Mouse (Mus musculus) stomach, embryonic 15.5 days (tissue): ENCODE measurements around the gene Plekha6. TPM values are rescaled to one million over a fixed set of nuclear protein-coding genes. Genes with fewer than 3 reads are reported as not detected.
A peak's percentile ranks its signal among the peaks of the same experiment; 100 is the strongest.

Experiments used
- ATAC-seq: fragments of 200-750 bp; cut with Nextera tagmentation; 2 replicates; pipeline ENCODE4 v1.8.0; 2017; ENCODE audit warnings: low read depth, moderate number of reproducible peaks, moderate TSS enrichment; ENCODE audit not compliant: insufficient read depth, low FRiP score
- H3K27ac ChIP-seq: fragments of 300-500 bp; sonication (generic); 2 replicates; pipeline ENCODE4 v1.5.1; 2015; ENCODE audit warnings: mild to moderate bottlenecking, inconsistent platforms
- H3K27me3 ChIP-seq: fragments of 300-500 bp; sonication (generic); replicated peaks from 2 replicates; pipeline ENCODE4 v1.6.1; 2015; ENCODE audit warnings: inconsistent platforms
- H3K36me3 ChIP-seq: fragments of 300-500 bp; sonication (generic); 2 replicates; pipeline ENCODE4 v1.6.1; 2015; ENCODE audit warnings: inconsistent platforms
- H3K4me1 ChIP-seq: fragments of 300-500 bp; sonication (generic); 2 replicates; pipeline ENCODE4 v1.6.1; 2015; ENCODE audit warnings: inconsistent platforms
- H3K4me2 ChIP-seq: fragments of 300-500 bp; sonication (generic); 2 replicates; pipeline ENCODE4 v1.6.1; 2015; ENCODE audit warnings: mild to moderate bottlenecking, inconsistent platforms
- H3K4me3 ChIP-seq: fragments of 300-500 bp; sonication (generic); replicated peaks from 2 replicates; pipeline ENCODE4 v1.5.1; 2015; ENCODE audit warnings: inconsistent platforms
- H3K9ac ChIP-seq: fragments of 300-500 bp; sonication (generic); 2 replicates; pipeline ENCODE4 v1.6.1; 2015; ENCODE audit warnings: inconsistent platforms
- H3K9me3 ChIP-seq: fragments of 300-500 bp; sonication (generic); 2 replicates; pipeline ENCODE4 v1.6.1; 2016; ENCODE audit warnings: inconsistent platforms
- WGBS: fragments of 180-500 bp; shearing (Covaris S2); methylation state at CpG from one replicate; pipeline ENCODE4 v1.1.7; 2015; 5-methylcytosine and 5-hydroxymethylcytosine counted together
- polyA plus RNA-seq: library from polyadenylated mRNA; unstranded; fragments of >200 nt; fragmentation: Nextera tagmentation; extraction: Ambion mirVana; gene quantifications from 2 replicates; pipeline ENCODE4 v1.2.1, GENCODE M21; 2015

The Plekha6 gene
- polyA plus RNA-seq, 1 experiment from 2014 or later: 16.5 TPM

- H3K27ac ChIP-seq: peak overlapping the region; percentile 84
- H3K9me3 ChIP-seq: no peaks in the 10 kb centered on the region
- peaks cover 81% of the 10 kb centered on the region for H3K4me1 ChIP-seq
- peak; percentile 20; the same call in 1 of the 2 replicates for ATAC-seq
- H3K4me2 ChIP-seq: no peak overlapping the region; the same call in 1 of the 2 replicates
- 32% methylated on average over 1 of the region's 1 CpGs for WGBS
- H3K9ac ChIP-seq: no peak overlapping the region
- H3K4me3 ChIP-seq: no peak overlapping the region
- H3K36me3 ChIP-seq: no peaks in the 10 kb centered on the region
- H3K27me3 ChIP-seq: no peaks in the 10 kb centered on the region
Measured at GRCm38 (mm10) chr1:133253532-133253866, 89.5 kb downstream of the Plekha6 start.

GRCm38 (mm10) chr1:133254226-133254625 is 90.2 kb downstream of the Plekha6 start:
- peaks cover 85% of the 10 kb centered on the region for H3K4me1 ChIP-seq
- no peak overlapping the region for H3K9ac ChIP-seq
- no peaks in the 10 kb centered on the region for H3K27me3 ChIP-seq
- H3K4me2 ChIP-seq: 0 out of 2 replicates have a peak overlapping the region, but pooled peaks have one; percentile 8
- H3K36me3 ChIP-seq: no peaks in the 10 kb centered on the region
- H3K27ac ChIP-seq: peak overlapping the region; percentile 84
- H3K9me3 ChIP-seq: no peaks in the 10 kb centered on the region
- H3K4me3 ChIP-seq: no peak overlapping the region
- 64% methylated on average over 6 of the region's 6 CpGs for WGBS
- ATAC-seq: no peak

DNA sequence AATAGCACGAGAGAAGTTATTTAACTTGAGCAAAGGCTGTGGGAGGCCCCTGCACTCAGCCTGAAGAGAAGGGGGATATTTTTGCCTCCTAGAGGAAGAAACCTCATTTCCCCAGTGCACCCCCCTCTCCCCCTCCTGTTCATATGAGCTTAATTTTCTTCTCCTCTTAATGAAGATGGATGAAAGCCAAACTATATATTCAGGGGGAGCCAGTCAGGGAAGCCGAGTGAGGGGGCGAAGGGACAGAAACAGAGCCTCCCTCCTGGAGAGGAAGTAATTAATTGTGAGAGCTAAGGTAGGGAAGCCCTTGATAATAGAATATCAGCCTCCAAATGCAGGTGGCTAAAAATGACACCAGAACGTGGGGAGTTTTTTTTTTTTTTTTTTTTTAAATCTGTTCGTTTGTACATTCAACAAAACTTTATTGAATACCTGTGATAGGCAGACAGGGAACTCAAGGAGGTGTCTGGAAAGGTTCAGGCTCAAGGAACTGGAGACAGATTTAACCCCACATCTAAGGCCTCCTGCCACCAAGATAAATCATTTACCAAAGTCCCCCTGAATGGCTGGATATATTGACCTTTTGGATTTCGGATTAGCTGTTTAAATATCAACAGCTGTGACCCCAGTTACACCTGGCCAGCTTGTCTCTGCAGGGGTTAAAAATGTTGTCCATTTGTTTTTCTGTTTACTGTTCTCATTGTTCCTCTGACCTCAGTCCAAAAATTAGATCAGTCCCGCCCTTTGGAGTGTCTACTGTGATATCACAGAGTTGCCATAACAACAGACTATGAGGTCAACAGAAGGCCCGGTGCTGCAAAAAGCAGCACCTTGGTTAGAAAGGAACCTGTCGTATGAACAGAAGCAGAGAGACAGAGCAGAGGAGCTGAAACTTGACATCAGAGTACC is 91.1 kb downstream of the Plekha6 start:
- Histone ChIP-seq H3K9me3 (no peaks in the 10 kb centered on the region), H3K36me3 (no peaks in the 10 kb centered on the region), H3K4me2 (peak overlapping the region; percentile 40), H3K27ac (peak overlapping the region; percentile 84), H3K9ac (no peak overlapping the region), H3K27me3 (no peaks in the 10 kb centered on the region), H3K4me1 (peaks cover 83% of the 10 kb centered on the region), H3K4me3 (no peak overlapping the region)
- no peak for ATAC-seq
- WGBS: 27% methylated on average over 9 of the region's 9 CpGs

- Histone ChIP-seq H3K4me3 (peak overlapping the region; percentile 25), H3K36me3 (0 out of 2 replicates have a peak, but pooled peaks cover 2% of the 10 kb centered on the region), H3K4me2 (peak overlapping the region; percentile 40), H3K27me3 (no peaks in the 10 kb centered on the region), H3K9me3 (no peaks in the 10 kb centered on the region), H3K4me1 (peaks cover 76% of the 10 kb centered on the region), H3K27ac (peak overlapping the region; percentile 84), H3K9ac (no peak overlapping the region)
- no peak for ATAC-seq
- 21% methylated on average over 5 of the region's 5 CpGs for WGBS
Measured at GRCm38 (mm10) chr1:133255776-133256175, 91.8 kb downstream of the Plekha6 start.

DNA sequence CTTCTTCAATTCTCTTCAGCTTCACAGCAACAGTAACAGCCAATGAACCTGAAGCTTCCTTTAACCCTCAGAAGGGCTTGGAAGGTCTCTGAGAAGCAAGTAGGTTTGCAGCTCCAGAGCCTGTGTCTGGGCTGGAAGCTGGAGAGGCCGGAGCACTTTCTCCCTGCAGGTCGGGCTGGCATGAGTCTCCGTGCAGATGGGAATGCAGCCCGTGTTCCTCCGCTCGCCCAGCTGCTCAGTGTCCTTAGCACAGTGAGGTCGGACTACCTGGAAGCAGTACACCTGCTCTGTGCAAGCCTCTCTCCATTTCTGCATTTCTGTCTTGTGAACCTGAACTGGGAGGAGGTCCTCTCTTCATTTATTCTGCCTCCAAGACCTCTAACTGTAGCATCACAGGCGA is 92.3 kb downstream of the Plekha6 start:
- H3K9me3 ChIP-seq: no peaks in the 10 kb centered on the region

DNA sequence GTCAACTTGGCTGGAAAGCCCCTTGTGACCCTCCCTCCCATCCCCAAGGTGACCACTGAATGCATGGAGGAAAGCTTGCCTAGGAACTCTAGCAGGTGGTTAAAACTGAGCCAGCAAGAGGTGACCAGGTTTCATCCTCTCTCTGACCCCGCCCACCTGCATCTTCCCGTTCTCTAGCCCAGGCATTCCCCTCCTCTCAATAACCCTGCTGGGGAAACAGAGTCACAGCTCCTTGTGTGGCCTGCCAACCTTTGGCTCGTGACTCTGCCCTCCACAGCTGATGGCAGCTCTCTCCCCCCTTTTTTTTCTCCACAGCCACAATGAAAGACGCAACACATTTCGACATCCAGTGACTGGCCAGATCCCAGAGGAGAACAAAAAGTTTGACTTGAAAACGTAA is 94.7 kb downstream of the Plekha6 start:
- peaks cover 13% of the 10 kb centered on the region; the same call in 1 of the 2 replicates for H3K36me3 ChIP-seq
- no peaks in the 10 kb centered on the region for H3K27me3 ChIP-seq
- H3K27ac ChIP-seq: no peak overlapping the region
- no peaks in the 10 kb centered on the region for H3K9me3 ChIP-seq
- WGBS: 62% methylated on average over 6 of the region's 6 CpGs
- peaks cover 48% of the 10 kb centered on the region for H3K4me1 ChIP-seq
- H3K4me2 ChIP-seq: no peak overlapping the region
- H3K4me3 ChIP-seq: no peak overlapping the region
- no peak overlapping the region for H3K9ac ChIP-seq
- ATAC-seq: no peak

More for the DNA sequence above, 92.3 kb downstream of the Plekha6 start:
- H3K4me3 ChIP-seq: peak overlapping the region; percentile 25
- 0 out of 2 replicates have a peak, but pooled peaks cover 6% of the 10 kb centered on the region for H3K36me3 ChIP-seq
- 0 out of 2 replicates have a peak overlapping the region, but pooled peaks have one; percentile 13 for H3K9ac ChIP-seq
- peak overlapping the region; percentile 84; the same call in 1 of the 2 replicates for H3K27ac ChIP-seq
- H3K4me1 ChIP-seq: peaks cover 71% of the 10 kb centered on the region
- ATAC-seq: no peak
- peak overlapping the region; percentile 40 for H3K4me2 ChIP-seq
- WGBS: 49% methylated on average over 8 of the region's 8 CpGs
- H3K27me3 ChIP-seq: no peaks in the 10 kb centered on the region

- ATAC-seq: no peak
- H3K4me3 ChIP-seq: no peak overlapping the region
- H3K9me3 ChIP-seq: no peaks in the 10 kb centered on the region
- no peaks in the 10 kb centered on the region for H3K27me3 ChIP-seq
- peaks cover 28% of the 10 kb centered on the region for H3K4me1 ChIP-seq
- 87% methylated on average over 6 of the region's 6 CpGs for WGBS
- no peak overlapping the region for H3K27ac ChIP-seq
- H3K9ac ChIP-seq: no peak overlapping the region
- peaks cover 13% of the 10 kb centered on the region; the same call in 1 of the 2 replicates for H3K36me3 ChIP-seq
- no peak overlapping the region for H3K4me2 ChIP-seq
Measured at GRCm38 (mm10) chr1:133262628-133263027, 98.6 kb downstream of the Plekha6 start.

DNA sequence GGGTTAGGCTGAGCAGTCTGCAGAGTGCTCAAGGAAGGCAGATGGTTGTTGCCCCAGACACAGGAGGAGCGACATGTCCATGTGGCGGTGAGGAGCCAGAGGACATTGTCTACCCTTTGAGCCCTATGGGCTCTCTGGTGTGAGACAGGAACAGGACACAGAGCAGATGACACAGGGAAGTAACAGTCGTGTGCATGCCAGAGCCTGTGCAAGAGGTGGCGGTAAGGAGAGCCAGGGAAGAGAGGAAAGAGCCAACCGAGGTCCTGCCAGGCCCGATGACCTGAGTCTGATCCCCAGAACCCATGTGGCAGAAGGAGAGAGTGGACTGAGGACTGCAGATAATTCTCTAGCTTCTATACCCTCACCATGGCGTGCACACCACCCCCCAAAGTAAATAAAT is 99.1 kb downstream of the Plekha6 start:
- Histone ChIP-seq H3K27ac (no peak overlapping the region), H3K9me3 (no peaks in the 10 kb centered on the region), H3K4me2 (no peak overlapping the region), H3K27me3 (no peaks in the 10 kb centered on the region), H3K4me1 (peaks cover 29% of the 10 kb centered on the region), H3K36me3 (peaks cover 13% of the 10 kb centered on the region; the same call in 1 of the 2 replicates), H3K4me3 (no peak overlapping the region), H3K9ac (no peak overlapping the region)
- 88% methylated on average over 7 of the region's 7 CpGs for WGBS
- ATAC-seq: no peak

- Histone ChIP-seq H3K27ac (no peak overlapping the region), H3K36me3 (peaks cover 14% of the 10 kb centered on the region), H3K9me3 (no peaks in the 10 kb centered on the region), H3K9ac (no peak overlapping the region), H3K4me1 (peaks cover 24% of the 10 kb centered on the region), H3K27me3 (no peaks in the 10 kb centered on the region), H3K4me3 (no peak overlapping the region), H3K4me2 (no peak overlapping the region)
- WGBS: 71% methylated on average over 12 of the region's 12 CpGs
- ATAC-seq: no peak
Measured at GRCm38 (mm10) chr1:133264367-133264766, 100.4 kb downstream of the Plekha6 start.

DNA sequence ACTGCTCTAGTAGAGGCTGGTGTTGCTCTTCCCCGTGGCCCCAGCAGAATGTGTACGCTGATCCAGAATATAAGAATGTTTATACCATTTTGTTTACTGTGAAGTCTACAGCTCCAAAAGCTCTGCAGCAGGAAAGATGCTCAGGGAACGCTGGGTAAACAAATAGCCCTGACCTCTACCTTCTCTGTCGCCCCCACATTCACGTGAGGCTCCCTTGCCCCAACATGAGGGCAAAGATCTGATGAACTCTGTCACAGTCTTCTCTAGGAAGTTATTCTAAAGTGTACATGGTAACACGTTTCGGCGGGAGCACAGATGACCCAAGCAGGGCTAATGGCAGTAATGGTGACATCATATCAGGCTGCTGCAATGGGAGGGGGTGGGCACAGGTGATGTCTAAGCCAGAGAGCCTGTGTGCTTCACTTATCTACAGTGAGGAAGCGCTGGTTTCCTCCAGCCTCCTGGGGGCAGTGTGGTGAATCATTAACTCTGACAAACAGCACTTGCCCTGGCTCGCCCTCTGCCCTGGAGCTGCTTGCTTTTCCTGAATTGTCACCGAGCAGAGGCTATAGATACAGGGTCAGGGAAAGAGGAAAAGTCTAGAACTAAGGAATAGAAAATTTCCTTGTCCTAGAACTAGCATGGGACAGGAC is 101.2 kb downstream of the Plekha6 start:
- H3K9me3 ChIP-seq: no peaks in the 10 kb centered on the region
- no peak overlapping the region for H3K9ac ChIP-seq
- peak overlapping the region; percentile 61 for H3K27ac ChIP-seq
- ATAC-seq: peak; percentile 84
- H3K27me3 ChIP-seq: no peaks in the 10 kb centered on the region
- peak overlapping the region; percentile 8; the same call in 1 of the 2 replicates for H3K4me2 ChIP-seq
- H3K4me1 ChIP-seq: peaks cover 24% of the 10 kb centered on the region
- peaks cover 21% of the 10 kb centered on the region for H3K36me3 ChIP-seq
- 29% methylated on average over 11 of the region's 11 CpGs for WGBS
- H3K4me3 ChIP-seq: no peak overlapping the region

- peaks cover 14% of the 10 kb centered on the region for H3K36me3 ChIP-seq
- no peaks in the 10 kb centered on the region for H3K27me3 ChIP-seq
- H3K4me2 ChIP-seq: no peak overlapping the region
- WGBS: 76% methylated on average over 3 of the region's 3 CpGs
- peaks cover 24% of the 10 kb centered on the region for H3K4me1 ChIP-seq
- no peak overlapping the region for H3K27ac ChIP-seq
- ATAC-seq: no peak
- no peaks in the 10 kb centered on the region for H3K9me3 ChIP-seq
- H3K9ac ChIP-seq: no peak overlapping the region
- no peak overlapping the region for H3K4me3 ChIP-seq
Measured at GRCm38 (mm10) chr1:133267094-133267493, 103.1 kb downstream of the Plekha6 start.
